Mouse (Mus musculus): ENCODE measurements around the gene Olfr979.
"Not testable (repeated sequence)": the region's sequence is repeated elsewhere in the genome, so short reads cannot be mapped to it uniquely, and the experiment has no call there.

The Olfr979 gene

DNA sequence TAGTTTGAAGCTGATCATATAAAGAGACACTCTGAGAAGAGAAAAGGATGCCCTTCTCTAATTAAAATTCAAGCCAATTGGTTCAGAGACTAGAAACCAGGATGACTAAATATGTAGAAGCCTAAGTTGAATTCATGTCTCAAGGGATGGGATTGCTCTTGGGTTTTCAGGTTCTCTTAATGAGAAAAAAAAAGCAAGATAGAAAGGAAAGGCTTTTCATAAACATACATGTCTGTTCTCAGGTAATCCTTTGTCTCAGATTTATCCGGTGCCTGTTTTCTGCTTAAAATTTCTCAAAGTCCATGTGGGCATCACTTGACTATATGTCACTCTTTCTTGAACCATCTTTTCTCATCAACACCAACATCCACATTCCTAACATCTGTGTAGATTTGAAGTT lies at the start of gene Olfr979:
TSS of gene Olfr979 (minus strand) at position 101 of the 400 bp plus-strand sequence.
- no peak for DNase-seq (ENCODE audit: low spot score)

DNA sequence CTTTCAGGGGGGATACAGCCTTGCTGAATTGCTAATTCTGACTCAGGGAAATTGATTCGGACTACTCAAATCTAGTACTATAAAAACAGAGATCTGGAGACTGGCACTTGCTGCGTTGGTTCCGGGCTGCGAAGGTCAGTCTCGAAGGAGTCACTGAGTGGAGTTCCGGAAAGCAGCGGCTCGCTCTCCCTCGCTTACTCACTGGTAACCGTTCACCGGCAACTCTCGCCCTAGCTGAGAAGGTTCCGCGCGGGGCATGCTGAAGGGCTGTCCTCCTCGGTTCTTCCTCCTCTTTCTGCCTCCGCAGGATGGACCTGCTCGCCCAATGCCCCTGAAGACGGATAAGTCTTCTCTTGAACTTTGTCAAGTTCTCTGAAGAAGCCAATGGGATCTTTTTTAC lies 46.9 kb upstream of the Olfr979 start:
- DNase-seq (ENCODE audit: low spot score), result no peak

DNA sequence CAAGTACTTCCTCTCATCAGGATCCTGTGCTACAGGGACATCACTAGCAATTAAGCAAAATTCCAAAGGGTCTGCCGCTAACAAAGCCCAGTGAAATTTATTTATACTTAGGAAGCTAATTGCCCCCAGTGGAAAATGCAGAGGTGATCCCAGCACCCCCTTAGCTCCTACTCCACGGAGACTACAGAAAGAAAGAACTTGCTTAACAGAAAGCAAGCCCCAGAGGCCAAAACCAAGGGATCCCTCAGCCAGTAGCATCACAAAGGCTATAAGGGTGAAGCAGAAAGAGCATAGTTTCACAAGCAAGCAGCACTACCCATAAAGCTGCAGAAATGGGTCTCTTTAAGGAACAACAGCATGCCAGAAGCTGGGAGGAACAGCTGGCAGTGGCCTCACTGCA lies 17.9 kb upstream of the Olfr979 start, which contains the start of gene Olfr981:
TSS of gene Olfr981 (plus strand) at position 301 of the 400 bp plus-strand sequence.
- no peak for DNase-seq (ENCODE audit: low spot score)

DNA sequence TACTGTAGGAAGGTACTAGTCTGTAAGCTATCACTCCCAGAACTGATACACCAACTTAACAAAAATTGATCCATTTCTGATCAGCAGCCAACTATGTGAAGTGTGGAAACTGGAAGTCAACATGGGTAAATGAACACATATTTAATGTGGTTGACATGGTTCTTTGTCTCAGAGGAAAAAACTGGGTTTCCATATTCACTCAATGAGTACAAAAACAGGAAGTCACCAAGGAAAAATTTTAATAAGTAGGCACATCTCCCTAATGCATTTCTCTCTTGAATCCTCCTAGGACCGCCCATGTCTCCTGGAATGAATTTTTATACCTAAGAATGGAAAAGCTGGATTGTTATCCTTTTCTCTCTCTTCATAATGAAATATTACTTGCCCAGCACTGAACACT lies 6.2 kb upstream of the Olfr979 start, which contains the start of gene Olfr980:
TSS of gene Olfr980 (minus strand) at position 101 of the 400 bp plus-strand sequence.
- DNase-seq (ENCODE audit: low spot score), result no peak

DNA sequence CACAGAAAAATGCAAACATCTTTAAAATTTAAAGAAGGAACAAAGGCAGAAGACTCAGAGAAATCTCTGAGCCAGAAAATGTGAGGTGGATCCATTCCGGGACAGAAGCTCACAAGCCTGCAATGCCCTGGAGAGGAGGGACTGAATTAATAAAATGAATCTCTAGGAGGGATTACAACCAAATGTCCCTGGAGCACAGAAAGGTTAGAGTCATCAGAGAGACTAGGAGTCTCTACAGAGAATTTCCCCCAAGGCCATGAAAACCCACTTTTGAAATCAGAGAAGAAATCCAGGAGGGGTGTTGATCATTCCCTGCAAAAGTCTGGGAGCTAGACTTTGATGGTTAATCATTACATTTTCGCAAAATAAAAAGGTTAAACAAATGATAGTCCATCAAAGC lies 11.5 kb downstream of the Olfr979 start, which contains the start of gene Olfr978:
TSS of gene Olfr978 (plus strand) at position 301 of the 400 bp plus-strand sequence.
- DNase-seq (ENCODE audit: low spot score), result no peak

DNA sequence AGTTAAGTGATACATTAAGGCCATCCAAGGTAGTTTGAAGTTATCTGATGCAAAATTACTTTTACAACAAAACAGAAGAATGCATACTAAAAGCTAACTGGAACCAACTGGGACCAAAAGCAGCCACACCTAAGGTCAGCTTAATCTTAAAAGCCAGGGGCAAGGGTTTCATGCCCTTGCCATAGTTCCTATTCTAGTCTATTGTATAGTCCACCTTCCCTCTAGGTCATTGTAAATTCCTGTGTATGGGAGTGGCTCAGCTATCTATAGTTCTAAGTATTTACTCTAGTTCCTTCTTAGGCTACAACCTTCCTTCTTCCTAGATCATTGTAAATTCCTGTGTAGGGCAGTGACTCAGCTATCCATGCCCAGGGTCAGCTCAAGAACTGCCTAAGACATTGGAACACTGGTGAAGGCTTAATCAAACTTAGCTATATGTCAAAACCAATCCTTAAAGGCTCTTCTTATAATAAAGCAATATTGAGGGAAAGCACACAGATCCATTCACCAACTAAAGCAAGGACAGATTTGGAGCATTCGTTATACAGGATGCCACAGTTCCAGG lies 26.6 kb downstream of the Olfr979 start:
- not testable (repeated sequence) for DNase-seq (ENCODE audit: low spot score)

DNA sequence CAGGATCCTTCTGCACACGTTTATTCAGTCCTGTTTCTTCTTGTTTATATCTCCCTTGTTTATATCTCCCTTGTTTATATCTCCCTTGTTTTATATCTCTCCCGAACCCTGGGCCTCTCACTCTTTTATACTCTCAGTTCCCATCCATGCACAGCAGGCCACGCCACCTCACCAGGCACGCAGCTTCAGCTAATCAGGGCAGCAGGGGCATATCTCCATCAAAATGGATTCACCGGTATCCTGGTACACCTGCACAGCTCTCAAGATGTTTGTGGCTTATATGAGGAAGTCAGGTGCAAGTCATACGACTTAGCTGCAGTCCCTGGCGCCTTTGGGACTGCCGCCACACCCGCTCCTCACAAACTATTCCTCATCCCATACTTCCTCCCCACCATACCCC lies 42.2 kb downstream of the Olfr979 start, which contains the start of gene Olfr976:
TSS of gene Olfr976 (minus strand) at position 101 of the 400 bp plus-strand sequence.
- not testable (repeated sequence) for DNase-seq (ENCODE audit: low spot score)

DNA sequence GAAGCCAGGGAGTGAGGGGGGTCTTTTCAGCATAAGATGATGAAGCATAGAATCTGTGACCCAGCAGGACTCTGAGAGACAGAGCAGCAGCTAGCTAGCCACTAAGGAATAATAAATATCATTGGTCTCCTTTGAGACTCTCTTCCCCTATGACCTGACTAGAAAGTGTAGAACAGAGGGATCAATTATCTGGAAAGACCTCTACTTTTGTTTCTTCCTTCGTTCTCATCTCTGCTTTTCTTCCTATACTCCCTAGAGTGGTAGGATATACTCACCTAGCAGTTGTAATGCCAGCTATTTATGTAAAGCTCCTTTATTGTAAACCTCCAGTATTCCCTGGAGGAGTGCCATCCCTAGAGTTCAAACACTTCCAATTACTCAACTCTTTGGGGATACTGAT lies 51.3 kb downstream of the Olfr979 start, which contains the start of gene Olfr975:
TSS of gene Olfr975 (minus strand) at position 101 of the 400 bp plus-strand sequence.
- no peak for DNase-seq (ENCODE audit: low spot score)
